Mouse (Mus musculus): ENCODE results near the gene Pigo. TPM values are rescaled to one million over a fixed set of nuclear protein-coding genes. Genes with fewer than 3 reads are reported as not detected.

The Pigo gene
- total RNA-seq, 1 experiment from 2014 or later = 3.6 TPM

GRCm38 (mm10) chr4:43038567-43039495 lies 13.2 kb upstream of the Pigo start:
- no peak for ATAC-seq (replicated peaks; ENCODE audit: insufficient number of reproducible peaks, low FRiP score, low TSS enrichment, poor library complexity, severe bottlenecking)

GRCm38 (mm10) chr4:43037860-43038566 lies 12.4 kb upstream of the Pigo start:
- ATAC-seq (replicated peaks; ENCODE audit: insufficient number of reproducible peaks, low FRiP score, low TSS enrichment, poor library complexity, severe bottlenecking) = no peak

GRCm38 (mm10) chr4:43036356-43036755 lies 10.7 kb upstream of the Pigo start:
- ATAC-seq (replicated peaks; ENCODE audit: insufficient number of reproducible peaks, low FRiP score, low TSS enrichment, poor library complexity, severe bottlenecking) = no peak

- ATAC-seq (replicated peaks; ENCODE audit: insufficient number of reproducible peaks, low FRiP score, low TSS enrichment, poor library complexity, severe bottlenecking) = no peak
Observed at GRCm38 (mm10) chr4:43035851-43036250, 10.2 kb upstream of the Pigo start.

- ATAC-seq (replicated peaks; ENCODE audit: insufficient number of reproducible peaks, low FRiP score, low TSS enrichment, poor library complexity, severe bottlenecking) = no peak
Observed at GRCm38 (mm10) chr4:43033481-43033880, 7.9 kb upstream of the Pigo start.

GRCm38 (mm10) chr4:43032501-43032900 lies 6.9 kb upstream of the Pigo start:
- ATAC-seq (replicated peaks; ENCODE audit: insufficient number of reproducible peaks, low FRiP score, low TSS enrichment, poor library complexity, severe bottlenecking) = no peak

- peak; percentile 96 for ATAC-seq (replicated peaks; ENCODE audit: insufficient number of reproducible peaks, low FRiP score, low TSS enrichment, poor library complexity, severe bottlenecking)
Observed at GRCm38 (mm10) chr4:43031237-43031995, 5.8 kb upstream of the Pigo start, which contains the start of gene Stoml2. TSS of gene Stoml2 (minus strand) at chr4:43031710.

- no peak for ATAC-seq (replicated peaks; ENCODE audit: insufficient number of reproducible peaks, low FRiP score, low TSS enrichment, poor library complexity, severe bottlenecking)
Observed at GRCm38 (mm10) chr4:43030780-43031230, 5.2 kb upstream of the Pigo start.

- no peak for ATAC-seq (replicated peaks; ENCODE audit: insufficient number of reproducible peaks, low FRiP score, low TSS enrichment, poor library complexity, severe bottlenecking)
Observed at GRCm38 (mm10) chr4:43030352-43030751, 4.7 kb upstream of the Pigo start.

GRCm38 (mm10) chr4:43029749-43030148 lies 4.1 kb upstream of the Pigo start:
- no peak for ATAC-seq (replicated peaks; ENCODE audit: insufficient number of reproducible peaks, low FRiP score, low TSS enrichment, poor library complexity, severe bottlenecking)

- no peak for ATAC-seq (replicated peaks; ENCODE audit: insufficient number of reproducible peaks, low FRiP score, low TSS enrichment, poor library complexity, severe bottlenecking)
Observed at GRCm38 (mm10) chr4:43029121-43029520, 3.5 kb upstream of the Pigo start.

GRCm38 (mm10) chr4:43024673-43025072 lies 946 bp downstream of the Pigo start:
- ATAC-seq (replicated peaks; ENCODE audit: insufficient number of reproducible peaks, low FRiP score, low TSS enrichment, poor library complexity, severe bottlenecking) = no peak

GRCm38 (mm10) chr4:43021341-43021740 lies 4.3 kb downstream of the Pigo start:
- ATAC-seq (replicated peaks; ENCODE audit: insufficient number of reproducible peaks, low FRiP score, low TSS enrichment, poor library complexity, severe bottlenecking) = no peak

GRCm38 (mm10) chr4:43020876-43021275 lies 4.7 kb downstream of the Pigo start:
- ATAC-seq (replicated peaks; ENCODE audit: insufficient number of reproducible peaks, low FRiP score, low TSS enrichment, poor library complexity, severe bottlenecking) = no peak

GRCm38 (mm10) chr4:43019641-43020465 lies 5.8 kb downstream of the Pigo start:
- no peak for ATAC-seq (replicated peaks; ENCODE audit: insufficient number of reproducible peaks, low FRiP score, low TSS enrichment, poor library complexity, severe bottlenecking)

GRCm38 (mm10) chr4:43019176-43019575 lies 6.4 kb downstream of the Pigo start:
- ATAC-seq (replicated peaks; ENCODE audit: insufficient number of reproducible peaks, low FRiP score, low TSS enrichment, poor library complexity, severe bottlenecking) = 0 out of 2 replicates have a peak, but pooled peaks have one; percentile 17

- no peak for ATAC-seq (replicated peaks; ENCODE audit: insufficient number of reproducible peaks, low FRiP score, low TSS enrichment, poor library complexity, severe bottlenecking)
Observed at GRCm38 (mm10) chr4:43018156-43018555, 7.5 kb downstream of the Pigo start.

- ATAC-seq (replicated peaks; ENCODE audit: insufficient number of reproducible peaks, low FRiP score, low TSS enrichment, poor library complexity, severe bottlenecking) = no peak
Observed at GRCm38 (mm10) chr4:43012091-43012490, 13.5 kb downstream of the Pigo start.

All from monocyte, adult 5-6 weeks (primary cell).